Mouse (Mus musculus) cerebellum, adult 9-10 months (tissue): ENCODE results near the gene Ankrd22.

Experiments used
- DNase-seq: peaks from one replicate; pipeline ENCODE4 v3.0.0; 2022

The Ankrd22 gene

GRCm38 (mm10) chr19:34074239-34074638 lies 91.6 kb downstream of the Ankrd22 start:
- no peak for DNase-seq
